Mouse (Mus musculus) gastrocnemius, postnatal 14 days (tissue): ENCODE measurements around the gene Kptn. TPM values are rescaled to one million over a fixed set of nuclear protein-coding genes. Genes with fewer than 3 reads are reported as not detected.

Source experiments
- DNase-seq: peaks from one replicate; pipeline ENCODE4 v3.0.0; 2021; ENCODE audit warnings: mixed read lengths
- intact Hi-C: fragments of 180-260 bp; cut with DNase I; formaldehyde crosslinking; loops from one replicate; pipeline ENCODE4 v1.15.1; 2025; ENCODE audit warnings: low total_unique reads
- total RNA-seq, 2 experiments: library from RNA; stranded (reverse); gene quantifications; 2 replicates each; pipeline ENCODE4 v1.2.3; 2021

The Kptn gene
- total RNA-seq, 2 experiments from 2014 or later, result 12.2 to 14.4 TPM

DNA sequence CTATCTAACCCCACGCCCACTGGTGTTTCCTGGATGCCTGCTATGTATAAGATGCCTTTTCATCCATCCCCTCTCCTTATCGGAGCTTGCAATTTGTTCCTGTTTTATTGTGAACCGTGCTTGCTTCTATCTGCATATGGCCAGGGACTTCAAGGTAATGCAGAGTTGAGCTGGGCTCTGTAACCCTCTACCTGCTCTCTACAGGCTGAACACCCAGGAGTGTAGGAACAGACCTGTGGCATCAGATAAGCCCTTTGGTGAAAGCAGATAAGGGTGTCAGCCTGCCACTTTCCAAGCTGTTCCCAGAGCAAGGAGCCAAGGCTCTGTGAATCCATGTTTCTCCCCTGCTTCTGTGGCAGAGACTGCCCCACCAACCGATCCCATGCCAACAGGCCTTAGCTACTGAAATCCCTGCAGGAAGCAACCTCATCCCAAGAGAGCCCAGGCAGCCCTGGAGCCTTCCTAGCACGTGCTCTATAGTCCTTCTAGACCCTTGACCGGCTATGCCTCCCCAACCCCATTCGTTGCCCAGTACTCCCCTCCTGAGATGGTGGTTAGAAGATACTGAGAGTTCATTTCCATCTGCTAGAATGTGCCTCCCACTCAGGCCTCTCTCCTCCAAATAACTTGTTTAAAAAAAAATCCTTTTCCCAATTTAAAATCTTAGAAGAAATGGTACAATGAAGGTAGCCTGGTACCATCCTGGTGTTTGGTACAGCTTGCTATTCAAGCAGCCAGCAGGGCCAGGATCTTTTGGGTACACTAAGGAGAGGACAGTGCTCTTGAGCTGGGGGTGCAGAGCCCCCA lies 8.2 kb upstream of the Kptn start:
- intact Hi-C loops, result no loop called here
- DNase-seq, result no peak

DNA sequence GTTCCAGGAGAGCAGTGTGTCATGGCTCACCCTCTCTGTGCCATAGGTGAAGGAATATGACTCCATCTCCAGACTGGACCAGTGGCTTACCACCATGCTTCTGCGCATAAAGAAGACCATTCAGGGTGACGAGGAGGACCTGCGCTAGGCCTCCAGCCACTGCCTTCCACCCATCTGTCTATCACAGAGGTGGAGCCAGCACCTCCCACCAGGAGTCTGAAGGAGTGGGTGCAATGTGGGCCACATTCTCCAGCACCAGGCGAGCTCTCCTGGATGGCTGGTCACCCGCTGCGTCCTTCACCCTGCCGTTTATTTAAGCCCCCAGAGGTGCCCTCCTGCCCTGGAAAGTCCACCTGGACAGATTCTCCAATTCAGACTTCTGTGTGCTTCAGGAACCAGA lies 3.3 kb upstream of the Kptn start:
- intact Hi-C loops, result no loop called here

DNA sequence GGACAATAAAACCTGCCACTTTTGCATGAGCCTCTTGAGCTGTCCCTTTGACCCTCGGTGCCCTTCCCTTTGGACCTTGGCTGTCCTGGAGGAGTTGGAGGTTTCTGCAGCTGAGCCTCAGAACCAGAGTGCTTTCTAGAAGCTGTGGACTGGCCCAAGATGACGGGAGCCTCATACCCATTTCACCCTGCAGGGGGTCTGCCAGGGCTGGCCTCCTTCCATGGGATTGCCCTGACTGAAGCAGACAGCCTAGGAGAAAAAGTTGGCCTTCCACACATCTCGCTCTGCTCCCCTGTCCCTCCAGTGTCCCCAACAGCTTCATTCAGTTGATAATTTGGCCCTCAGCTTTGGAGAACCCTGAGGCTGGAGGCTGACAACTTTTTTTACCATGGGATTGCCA lies 2.6 kb upstream of the Kptn start:
- DNase-seq, result no peak
- intact Hi-C loops, result no loop called here

More for the DNA sequence above, 3.3 kb upstream of the Kptn start:
- DNase-seq, result no peak

DNA sequence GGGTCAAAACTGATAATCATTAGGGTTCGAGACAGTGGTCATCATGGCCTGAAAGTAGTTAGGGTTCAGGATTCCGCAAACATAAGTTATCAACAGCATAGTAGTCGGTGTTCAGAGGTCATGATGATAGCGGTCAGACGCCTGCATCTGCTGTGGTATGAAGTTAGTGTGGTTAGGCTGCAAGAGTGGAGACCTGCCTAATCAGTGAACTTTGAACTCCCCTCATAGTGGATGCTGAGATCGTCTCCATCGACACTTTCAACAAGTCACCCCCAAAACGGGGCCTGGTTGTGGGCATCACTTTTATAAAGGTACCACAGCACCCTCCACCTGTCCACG lies 536 bp downstream of the Kptn start:
- intact Hi-C loops, result no loop called here
- no peak for DNase-seq

DNA sequence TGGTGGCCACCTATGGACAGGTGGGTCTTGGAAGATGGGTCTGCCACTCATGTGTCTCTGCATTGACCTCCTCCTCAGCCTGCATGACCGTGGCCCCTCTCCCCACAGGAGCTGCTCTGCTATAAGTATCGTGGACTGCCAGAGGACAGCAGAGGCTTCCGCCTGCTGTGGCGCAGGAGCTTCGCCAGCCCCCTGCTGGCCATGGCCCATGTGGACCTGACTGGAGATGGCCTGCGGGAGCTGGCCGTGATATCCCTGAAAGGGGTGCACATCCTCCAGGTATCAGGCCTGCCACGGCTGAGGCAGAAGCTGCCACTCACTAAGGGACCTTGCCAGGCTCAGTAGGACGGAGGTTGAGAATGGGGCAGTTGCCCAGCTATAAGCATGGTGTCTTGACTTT lies 6.1 kb downstream of the Kptn start:
- intact Hi-C loops, result no loop called here
- no peak for DNase-seq

DNA sequence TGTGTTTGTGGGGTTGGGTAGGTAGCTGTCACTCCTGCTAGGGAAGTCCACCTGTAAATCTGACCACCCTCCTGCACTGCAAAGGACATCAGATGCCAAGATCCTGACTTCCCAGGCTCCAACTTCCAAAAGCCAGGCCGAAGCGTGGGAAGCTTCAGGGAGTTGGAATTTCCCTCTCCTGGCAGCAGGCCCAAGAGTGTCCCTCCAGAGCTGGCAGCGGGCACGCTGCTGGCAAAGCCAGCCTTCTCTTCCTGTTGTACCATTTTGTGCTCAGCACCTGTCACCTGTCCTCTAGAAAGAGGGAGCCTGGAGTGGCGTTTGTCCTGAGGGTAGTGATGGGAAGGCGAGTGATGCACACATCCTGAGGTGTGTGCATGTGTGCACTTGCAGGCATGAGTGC lies 8.6 kb downstream of the Kptn start:
- DNase-seq, result no peak
- intact Hi-C loops, result no loop called here

DNA sequence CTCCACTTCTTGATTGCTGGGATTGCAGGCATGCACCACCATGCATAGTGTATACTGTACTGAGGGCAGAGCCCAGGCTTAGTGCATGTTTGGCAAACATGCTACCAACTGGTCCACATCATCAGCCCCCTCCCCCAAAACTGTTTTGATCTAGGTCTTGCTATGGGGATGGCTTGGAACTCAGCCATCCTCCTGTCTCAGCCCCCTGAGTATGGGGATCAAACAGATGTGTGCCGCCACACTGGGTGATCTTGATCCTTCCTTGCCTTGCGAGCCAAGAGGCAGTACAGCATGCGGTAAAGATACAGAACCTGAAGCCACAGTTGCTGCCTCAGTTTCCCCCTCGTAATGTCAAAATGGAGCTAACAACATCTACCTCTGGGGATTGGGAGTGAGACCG lies 9.2 kb downstream of the Kptn start:
- DNase-seq, result no peak
- intact Hi-C loops, result no loop called here

DNA sequence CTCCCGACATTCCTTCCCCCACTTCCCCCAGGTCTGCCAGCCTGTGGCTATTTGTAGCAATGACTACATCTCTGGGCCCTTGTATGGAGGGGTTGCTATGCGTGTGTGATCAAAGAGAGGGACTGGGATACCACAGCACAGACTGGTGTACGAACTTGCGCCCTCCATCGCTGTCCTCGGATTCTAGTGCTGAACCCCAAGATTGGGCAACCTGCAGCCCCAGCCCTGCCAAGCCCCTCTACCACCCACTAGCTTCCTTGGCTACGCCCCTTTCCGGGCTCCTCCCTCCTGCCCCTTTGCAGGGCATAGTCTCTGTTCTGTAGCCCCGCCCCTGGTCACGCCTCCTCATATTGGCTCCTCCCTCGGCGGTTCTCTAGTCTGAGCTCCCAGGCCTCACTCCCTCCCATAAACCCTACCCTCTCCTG lies 9.7 kb downstream of the Kptn start, which contains the start of gene Slc8a2:
Slc8a2 (plus strand) TSS at position 406 of the 425 bp plus-strand sequence.
- intact Hi-C loops, result no loop called here
- DNase-seq, result peak; percentile 70

DNA sequence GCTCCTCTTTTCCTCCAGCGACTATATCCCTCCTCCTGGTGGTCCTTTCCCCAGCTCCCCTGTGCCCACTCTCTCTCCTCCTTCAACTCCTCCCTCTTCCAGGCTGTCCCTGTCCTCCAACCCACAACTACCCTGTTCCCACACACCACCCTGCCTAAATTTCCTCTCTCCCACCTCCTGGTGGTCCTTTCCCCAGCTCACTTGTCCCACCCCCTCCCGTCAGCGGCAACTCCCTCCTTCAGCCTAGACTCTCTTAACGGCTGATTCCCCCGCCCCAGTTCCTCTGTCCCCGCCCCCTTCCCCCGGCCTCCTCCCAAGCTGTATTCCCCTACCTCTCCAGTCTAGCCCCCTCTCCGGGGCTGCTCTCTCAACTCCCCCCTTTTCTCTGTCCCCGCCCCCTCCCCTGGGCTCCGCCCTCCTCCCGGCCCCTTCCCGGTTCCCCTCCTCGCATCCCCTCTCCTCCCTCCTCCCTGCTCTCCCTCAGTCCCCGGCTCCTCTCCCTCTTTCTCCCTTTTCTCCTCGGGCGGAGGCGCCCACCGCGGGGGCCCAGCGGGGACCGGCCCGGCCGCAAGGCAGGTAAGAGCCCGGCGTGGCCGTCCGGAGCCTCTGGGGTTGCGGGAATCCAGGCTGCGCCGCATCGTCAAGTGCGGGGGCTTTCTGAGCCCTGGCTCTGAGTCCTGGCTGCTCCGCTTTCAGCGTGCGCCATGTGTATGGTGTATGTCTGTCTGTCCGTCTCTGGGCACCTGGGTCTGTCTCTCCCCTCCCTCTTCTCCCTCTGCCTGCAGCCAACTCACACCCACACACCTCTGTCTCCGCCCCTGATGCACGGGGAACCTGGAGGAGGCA lies 10.4 kb downstream of the Kptn start:
- intact Hi-C loops, result no loop called here
- DNase-seq, result no peak

DNA sequence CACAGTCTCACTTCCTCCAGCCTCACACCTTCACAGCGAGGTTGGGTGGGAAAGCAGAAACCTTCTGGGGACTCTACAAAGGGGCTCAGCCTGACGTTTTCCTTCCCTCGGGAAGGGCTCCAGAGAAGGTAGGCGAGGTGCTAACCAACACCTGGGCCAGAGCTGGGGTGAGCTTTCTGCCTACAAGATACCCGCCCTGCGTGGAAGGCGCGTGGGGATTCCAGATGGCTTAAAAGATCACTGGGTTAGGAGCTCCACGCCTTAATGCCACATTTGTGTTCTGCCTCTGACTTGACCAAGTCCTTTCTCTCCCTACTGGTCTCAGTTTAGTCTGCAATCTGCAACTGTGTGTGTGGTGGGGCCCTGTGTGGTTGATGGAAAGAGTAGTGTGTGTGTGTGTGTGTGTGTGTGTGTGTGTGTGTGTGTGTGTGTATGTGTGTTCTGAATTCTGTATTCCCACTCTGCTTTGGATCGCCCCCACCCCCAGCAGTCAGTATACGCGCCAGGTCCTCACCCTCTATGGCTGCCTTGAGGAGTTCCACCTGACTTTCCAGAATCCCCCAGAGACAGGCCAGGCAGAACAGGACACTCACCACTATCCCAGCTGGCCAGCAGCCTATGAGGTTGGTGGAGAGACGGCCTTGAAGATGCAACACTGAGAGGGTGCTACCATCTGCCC lies 11.4 kb downstream of the Kptn start:
- intact Hi-C loops, result no loop called here
- DNase-seq, result no peak

DNA sequence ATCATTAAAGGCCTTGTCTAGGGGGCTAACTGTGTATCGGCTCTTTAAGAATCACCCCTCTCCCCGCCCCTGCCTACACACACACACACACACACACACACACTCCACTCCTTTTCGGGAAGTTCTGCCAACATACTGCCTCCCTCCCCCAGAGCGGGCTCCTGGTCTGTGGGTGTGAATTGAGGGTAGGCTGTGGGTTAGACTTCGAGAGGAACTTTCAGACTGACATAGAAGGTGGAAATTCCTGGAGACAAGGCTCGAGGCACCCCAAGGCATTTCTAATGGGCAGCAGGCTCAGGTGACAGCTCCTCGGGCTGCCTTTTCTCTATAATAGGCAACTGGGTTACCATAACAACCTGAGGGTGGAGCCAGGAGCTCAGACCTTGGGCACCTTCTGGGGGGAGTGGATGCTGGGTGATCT lies 12.5 kb downstream of the Kptn start:
- intact Hi-C loops, result no loop called here
- DNase-seq, result no peak

DNA sequence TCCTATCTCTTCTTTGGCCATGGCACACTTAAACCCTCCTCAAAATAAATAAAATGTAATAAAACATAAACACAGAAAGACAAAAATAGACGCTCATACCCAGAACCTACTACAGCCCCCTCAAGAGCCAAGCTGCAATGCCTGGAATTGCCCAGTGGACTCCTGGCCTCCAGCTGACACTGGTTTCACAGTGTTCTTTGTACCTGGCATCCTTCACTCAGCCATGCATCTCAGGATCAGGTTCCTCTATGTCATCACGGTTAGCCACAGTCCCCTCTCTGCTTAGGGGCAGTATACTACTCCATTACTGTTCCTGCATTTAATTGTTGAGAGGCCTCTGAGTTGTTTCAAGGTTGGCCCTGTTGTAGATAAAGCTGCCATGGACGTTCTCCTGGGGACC lies 13.2 kb downstream of the Kptn start:
- intact Hi-C loops, result no loop called here
- no peak for DNase-seq

DNA sequence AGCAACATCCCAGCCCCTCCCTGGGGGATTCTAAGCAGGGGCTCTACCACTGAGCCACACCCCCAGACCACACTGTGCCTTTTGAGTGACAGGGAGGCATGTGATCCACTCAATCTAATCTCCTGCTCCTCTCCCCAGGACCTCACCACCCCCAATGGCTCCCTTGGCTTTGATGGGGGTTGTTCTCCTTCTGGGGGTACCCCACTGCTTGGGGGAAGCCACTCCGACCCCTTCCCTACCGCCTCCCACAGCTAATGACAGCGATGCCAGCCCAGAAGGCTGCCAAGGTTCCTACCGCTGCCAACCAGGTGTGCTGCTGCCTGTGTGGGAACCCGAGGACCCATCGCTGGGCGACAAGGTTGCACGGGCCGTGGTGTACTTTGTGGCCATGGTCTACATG lies 14.0 kb downstream of the Kptn start:
- no peak for DNase-seq
- intact Hi-C loops, result no loop called here

DNA sequence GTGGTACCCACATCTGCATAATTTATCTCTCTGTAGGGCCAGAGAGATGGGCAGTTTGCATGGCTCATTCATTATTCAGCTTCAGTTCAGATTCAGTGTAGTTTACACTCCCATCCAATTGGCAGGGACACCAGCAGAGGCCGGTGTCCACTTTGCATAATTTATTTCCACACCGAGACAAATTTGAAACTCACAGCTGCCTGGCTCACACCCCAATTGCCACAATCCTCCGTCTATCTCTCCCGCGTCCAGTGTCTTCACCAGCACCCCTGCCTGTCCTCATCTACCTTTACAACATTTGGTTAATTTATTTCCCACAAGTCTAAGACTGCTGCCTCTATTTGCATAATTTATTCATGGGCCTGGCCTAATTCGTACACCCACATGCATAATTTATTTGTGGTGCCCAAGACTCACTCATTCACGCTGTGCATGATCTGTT lies 15.3 kb downstream of the Kptn start:
- intact Hi-C loops, result no loop called here
- no peak for DNase-seq

DNA sequence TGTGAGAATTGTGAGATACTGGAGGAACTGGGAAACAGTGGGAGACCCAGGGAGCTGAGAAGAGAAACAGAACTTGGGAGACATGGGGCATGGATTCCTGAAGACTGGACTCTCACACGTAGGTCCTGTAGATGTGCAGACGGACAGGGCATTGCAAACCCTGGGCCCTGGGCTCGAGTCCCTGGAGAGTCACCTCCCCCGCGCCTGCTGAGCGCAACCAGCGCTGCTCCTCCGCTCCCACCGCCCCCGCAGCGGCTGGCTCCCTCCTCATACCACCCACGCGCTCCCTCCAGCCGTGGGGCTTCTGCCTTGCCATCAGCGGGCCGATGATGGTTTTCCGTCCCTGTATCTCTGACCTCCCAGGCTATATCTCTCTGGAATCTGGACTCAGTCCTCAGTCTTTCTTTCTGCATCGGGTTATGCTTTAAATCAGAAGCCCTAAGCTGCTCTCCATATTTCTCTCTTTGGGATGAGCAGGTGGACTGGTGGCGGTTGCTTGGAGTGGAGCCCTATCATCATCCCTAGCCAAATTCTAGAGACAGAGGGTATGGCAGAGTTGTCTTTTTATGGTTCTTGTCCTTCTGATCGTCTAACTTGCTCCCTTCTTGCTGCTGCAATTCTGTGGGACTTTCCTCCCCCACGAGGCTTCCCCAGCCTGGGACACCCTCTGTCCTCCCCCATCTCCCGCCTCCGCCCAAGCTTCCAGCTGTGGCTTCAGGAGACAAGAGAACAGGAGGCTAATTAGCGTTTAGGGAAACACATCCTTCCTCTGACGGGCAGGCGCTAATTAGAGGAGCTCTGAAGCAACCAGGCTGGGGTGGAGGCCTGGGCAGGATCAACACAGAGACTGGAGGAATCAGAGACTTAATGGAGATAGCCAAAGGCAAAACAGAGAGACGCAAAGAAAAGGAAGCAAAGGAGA lies 27.1 kb downstream of the Kptn start:
- intact Hi-C loops, result no loop called here
- no peak for DNase-seq

DNA sequence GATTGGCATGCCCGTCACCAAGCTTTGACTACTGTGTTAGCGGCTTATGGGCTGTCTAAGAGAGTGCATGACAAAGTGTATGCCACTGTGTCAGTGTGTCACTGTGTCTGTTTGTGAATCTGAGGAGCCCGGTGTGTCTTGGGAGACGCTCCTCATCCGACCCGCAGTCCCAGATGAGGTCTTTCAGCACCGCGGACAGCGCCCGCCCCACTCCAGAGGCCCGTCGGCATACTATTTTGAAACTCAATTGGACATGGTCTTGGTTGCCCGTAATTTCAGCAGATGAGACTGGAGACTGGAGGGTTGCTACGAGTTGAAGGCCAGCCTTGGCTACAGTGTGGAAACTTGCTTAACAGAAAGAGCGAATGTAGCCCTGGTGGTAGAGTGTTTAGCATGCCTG lies 27.9 kb downstream of the Kptn start:
- DNase-seq, result peak; percentile 69
- intact Hi-C loops, result no loop called here

DNA sequence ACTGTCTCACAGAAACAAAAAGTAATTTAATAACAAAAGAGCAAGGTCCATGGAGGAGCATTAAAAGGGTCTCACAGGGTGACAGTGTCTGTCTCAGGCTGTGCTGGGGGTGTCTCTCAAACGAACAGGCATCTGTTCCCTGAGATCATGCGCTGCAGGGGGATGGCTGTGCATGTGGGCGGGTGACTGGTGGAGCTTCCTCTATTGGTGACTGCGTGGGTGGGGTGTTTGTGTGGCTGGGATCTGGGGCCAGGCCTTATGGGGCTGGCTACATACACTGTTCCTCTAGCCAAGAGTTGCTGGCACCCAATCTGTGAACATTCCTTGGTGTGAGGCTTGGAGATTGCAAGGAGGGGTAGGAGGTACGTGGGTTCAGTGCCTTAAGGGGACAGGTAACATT lies 29.5 kb downstream of the Kptn start:
- intact Hi-C loops, result no loop called here
- no peak for DNase-seq

DNA sequence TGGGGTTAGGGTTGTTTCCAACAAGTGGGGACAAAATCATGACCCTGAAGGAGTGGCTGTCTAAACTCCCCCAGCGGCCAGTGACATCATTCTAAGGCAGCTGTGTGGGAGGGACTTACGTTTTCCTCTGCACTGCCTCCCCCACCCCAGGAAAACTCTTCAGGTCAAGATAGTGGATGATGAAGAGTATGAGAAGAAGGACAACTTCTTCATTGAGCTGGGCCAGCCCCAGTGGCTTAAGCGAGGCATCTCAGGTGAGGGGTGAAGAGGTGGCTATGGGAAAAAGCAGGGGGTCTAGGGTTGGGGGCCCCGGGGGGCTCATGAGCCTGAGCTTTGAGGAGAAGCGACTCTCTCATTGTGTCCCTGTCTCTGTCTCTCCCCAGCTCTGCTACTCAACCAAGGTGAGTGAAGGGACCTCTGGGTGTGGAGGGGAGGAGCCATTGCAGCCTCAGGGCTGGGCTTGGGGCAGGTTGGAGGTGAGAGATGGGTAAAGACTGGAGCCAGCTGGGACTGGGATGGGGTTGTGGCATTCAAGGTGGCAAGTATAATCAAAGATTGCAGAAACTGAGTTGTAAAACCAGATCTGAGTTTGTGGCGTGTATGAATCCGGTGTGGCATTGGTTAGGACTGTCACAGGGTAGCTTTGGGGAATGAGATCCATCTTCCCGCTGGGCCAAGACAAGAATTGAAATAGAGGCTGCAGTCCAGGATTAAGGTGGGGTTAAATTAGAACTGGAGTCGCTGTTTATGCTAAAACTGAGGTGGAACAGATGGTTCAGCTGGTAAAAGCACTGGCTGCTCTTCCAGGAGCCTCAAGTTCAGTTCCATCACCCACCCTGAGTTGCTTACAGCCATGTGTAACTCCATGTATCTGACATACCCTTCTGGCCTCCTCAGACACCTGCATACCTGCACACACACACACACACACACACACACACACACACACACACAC lies 30.8 kb downstream of the Kptn start:
- intact Hi-C loops, result loop anchor here (2.0 kb wide), 1 partner anchor 54 kb away; no protein-coding TSS in a partner anchor
- no peak for DNase-seq
